Mouse (Mus musculus): Measurements from ENCODE around the gene Tenm3.

- no peak for TF ChIP-seq CTCF (IDR thresholded peaks at IDR 0.05; ENCODE audit: borderline replicate concordance, control insufficient read depth, extremely low read depth, insufficient read depth, low read length, poor library complexity)
- TF ChIP-seq POLR2A (IDR thresholded peaks at IDR 0.05; ENCODE audit: control insufficient read depth, extremely low read depth, insufficient read depth, low read length, poor library complexity): no peak
These were observed 486.9 kb downstream of the Tenm3 start for GRCm38 (mm10) chr8:48356849-48357248.

All from thymus, adult 2 months (tissue).